Mouse (Mus musculus) R1 (cell line): ENCODE measurements around the gene Asb18.

Source experiments
- DNase-seq: peaks from one replicate; pipeline ENCODE4 v3.0.0-alpha.2; 2018; ENCODE audit warnings: low read depth, low spot score

Gene Asb18

DNA sequence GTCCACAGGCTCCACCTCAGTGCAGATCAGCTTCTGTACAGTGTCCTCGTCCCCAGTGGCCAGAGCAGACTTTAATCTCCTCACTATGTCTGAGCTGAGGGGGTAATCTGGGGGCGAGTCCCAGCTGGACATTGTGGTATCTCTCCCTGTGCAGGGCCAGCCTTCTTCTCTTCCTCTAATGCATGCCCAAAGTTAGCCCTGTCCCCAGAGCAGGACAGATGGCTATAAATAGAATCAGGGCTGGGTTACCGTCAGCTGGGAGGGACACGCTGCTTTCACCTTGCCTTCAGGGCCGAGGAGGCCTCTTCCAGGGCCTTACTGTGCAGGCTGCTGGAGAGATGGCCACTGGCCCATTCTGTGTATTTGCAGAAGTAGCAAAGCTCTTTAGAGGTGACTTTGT lies at the start of gene Asb18:
Gene Asb18, minus strand, starts transcription at position 221 of the 400 bp plus-strand sequence.
- DNase-seq, result no peak

DNA sequence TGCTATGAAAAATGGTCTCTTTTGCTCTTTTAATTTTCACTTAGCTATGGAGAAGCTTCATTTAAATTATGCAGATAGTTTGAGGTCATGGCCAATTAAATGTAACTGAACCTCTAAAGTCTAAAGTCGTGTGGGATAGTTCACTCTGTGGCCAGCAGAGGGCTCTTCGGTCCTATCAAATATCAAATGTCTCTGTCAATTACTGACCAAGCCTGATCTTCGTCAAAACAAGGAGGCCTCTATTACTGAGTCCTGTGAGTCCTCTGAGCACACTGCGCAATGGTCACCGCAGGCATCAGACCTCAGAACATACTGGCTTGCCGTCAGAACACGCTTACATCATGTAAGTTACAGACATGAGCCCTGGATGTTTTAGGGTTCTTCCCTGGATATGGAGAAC lies 46.1 kb upstream of the Asb18 start:
- DNase-seq, result peak; percentile 60

DNA sequence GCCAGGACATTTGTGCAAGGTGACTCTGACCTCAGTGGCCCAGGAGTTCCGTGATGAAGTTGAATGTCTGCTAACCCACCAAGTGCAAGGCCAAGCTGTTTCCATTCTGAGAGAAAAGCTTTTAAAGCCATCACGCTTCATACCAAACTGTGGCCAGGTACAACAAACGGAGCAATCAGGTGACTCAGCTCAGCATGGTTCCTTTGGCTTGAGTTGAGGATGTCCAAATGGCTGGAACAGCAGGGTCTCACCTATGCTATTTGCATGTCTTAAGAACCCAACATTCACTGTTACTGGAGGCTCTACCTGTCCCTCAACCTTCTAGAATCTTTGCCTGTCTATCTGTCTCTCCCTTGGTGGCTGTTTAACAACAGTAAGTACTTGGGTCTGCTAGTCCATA lies 45.6 kb upstream of the Asb18 start:
- DNase-seq, result peak; percentile 79

DNA sequence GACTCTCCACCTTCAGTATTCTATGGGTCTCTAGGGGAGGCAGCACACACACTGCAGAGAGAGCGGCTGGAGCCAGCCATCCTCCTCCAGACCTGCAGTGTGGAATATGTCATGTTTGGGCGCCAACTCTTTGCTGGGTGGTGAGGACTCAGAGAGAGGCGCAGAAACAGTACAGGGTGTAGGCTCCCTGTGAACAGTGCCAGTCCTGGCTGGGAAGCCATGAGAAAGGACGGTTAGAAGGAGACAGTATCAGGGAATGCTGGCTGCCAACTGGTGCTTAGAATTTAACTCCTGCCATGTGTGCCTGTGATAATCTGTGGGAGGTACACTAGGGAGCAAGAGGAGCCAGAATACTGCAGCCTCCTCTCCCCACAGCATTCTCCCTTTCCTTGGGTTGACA lies 40.5 kb upstream of the Asb18 start:
- no peak for DNase-seq

DNA sequence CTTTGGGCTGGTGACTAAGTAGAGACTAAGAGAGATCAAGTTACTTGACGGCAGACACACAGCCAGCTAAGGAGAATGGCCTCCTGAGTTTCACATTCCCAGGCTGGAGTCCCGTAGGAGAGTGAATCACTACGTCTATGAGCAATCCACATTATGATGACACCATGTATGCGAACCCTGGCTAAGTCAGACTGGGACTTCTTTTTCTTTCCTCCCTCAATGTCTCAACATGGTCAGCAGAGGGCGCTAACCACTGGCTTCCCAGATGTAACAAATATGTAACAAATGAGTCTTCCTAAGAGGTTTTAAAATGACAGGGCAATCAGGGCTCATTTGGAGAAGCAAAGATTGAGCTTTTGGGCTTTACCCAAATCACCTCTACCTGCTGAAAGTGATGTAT lies 36.9 kb upstream of the Asb18 start:
- DNase-seq, result peak; percentile 79

DNA sequence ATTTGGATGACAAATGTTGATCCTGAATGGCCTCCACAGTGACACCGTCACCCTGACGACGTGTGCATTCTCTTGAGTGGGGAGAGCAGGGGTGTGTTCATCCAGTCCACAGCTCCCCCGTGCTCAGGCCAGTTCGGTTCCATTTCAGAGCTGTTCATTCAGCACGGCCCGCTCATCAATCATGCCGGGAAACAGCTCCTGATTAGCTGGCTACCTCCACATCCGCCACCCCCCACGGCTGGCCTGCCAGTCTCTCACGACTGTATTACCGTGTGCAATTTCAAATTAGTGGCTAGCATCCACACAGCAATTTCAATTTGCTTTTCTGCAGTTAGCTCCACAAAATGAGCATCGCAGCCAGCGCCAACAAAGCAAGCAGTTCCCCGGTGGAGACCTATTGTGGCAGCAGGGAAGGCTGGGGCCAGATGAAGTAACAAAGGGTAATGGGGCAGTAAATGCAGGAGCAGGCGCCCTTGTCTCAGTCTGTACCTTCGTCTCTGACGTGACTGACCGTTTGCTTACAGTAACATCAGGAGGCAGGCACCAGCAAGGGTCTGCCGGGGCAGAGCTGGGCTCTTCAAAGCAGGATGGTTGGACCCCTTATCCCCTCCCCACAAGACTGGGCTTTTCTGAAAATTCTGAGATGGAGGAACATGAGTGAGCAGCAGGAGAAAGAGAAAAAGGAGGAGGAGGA lies 35.7 kb upstream of the Asb18 start:
- no peak for DNase-seq

DNA sequence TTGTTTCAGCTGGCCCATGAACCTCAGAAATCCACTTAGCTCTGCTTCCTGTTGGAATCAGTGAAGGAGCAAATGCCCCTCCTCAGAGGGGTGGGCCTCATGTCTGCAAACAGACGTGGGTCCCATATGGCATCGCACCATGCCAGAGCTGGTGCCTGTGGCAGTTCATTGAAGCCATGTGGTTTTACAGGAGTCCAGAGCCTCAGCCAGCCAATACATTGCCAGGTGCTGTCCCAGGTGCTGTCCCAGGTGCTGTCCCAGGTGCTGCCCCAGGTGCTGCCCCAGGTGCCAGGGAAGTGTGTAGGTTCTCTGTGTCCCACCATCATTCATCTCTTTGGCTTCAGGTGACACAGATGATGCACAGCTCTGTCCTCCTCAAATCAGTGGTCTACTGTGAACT lies 13.8 kb upstream of the Asb18 start:
- peak; percentile 15 for DNase-seq

DNA sequence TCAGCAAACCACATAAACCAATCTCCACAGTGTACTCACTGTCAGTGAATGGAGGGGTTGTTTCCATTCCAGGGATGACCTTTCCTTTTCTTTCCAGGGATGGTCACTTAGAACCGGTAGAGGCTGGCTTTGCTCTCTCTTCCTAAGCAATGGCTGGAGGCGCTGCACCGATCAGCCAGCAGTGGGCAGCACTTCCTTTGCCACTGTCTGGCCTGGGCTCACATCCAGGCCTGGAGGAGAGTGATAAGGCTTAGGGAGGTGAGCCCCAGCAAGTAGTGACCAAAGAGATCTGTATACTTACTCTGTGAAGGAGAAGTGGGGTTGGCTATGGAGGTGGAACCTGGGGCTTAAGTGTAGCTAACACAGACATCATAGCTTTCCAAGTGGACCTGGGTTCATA lies 12.5 kb upstream of the Asb18 start:
- peak; percentile 39 for DNase-seq

DNA sequence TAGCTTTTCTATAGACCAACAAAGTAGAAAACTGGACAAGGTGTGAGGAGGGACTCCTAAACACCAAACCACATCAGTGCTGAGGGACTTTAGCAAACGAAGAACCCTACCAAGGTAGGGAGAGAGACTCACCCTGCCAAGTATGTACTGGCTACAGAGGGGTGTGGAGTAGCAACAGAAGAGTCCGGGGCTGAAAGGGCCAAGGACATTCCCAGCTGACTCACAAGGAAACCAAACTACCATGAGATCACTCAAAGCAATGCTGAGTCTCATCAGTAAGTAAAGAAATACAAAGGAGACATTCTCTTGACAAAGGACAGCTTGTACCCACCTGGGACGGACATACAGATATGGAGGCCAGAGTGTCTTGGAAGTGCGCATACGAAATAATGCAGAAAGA lies 5.9 kb upstream of the Asb18 start:
- no peak for DNase-seq

DNA sequence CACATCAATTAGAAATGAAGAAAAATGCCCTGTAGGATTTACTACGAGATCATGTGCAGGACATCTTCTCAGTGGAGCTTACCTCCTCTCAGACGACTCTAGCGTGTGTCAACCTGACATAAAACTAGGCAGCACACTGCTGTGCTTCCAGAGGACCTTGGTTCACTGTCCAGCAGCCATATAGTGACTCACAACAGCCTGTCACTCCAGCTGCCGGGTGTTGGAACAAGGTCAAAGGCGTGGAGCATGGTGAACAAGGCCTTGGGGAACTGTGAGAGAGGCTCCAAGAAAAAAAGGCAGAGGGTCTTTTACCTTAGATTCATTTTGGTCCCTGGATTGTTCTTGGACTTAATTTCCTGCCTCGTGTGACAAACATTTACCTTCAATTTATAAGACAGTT lies 3.6 kb upstream of the Asb18 start:
- no peak for DNase-seq

DNA sequence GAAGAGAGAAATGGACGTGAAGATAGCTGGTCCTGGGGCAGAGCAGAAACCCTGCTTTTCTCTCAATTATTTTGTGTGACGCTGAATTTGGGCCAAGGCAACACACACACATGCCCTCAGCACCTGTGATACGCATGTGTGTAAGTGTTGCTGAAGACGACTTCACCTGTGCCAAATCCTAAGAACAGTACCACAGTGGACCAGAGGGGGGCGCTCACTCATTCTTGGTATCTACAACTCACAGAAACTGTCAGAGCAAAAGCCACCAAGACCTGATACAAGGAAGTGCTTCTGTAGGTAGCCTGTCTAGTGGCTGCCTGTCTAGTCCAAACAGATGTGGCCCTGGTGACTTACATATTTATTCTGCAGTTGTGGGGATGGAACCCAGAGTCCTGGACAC lies 1.2 kb downstream of the Asb18 start:
- peak; percentile 84 for DNase-seq

DNA sequence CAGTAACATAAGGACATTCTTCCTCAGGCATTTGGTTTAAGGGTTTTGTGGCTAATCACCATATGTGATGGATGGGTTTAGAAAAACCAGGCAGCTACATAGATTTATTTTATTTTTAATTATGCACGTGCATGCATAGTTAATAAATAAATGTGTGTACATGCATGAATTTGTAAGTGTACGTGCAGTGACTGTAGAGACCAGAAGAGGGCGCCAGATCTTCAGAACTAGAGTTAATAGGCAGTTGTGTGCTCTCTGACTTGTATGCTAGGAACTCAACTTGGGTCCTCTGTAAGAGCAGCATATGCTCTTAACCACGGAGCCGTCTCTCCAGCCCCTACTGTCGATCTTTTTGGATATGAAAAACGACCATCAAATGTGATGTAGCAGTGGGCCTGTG lies 1.6 kb downstream of the Asb18 start:
- peak; percentile 78 for DNase-seq

DNA sequence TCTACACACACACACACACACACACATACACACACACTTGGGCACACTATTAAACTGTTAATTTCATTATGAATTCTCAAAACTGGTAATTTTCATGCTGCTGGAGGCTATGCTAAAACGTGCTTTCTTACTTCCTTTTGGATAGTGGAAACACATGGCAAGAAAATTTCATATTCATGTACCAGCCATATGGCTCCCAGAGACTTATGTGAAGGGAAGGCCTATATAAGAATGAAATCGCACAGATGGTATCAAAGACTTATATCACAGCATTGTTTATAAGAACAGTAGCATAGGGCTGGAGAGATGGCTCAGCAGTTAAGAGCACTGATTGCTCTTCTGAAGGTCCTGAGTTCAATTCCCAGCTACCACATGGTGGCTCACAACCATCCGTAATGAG lies 2.3 kb downstream of the Asb18 start:
- DNase-seq, result no peak

DNA sequence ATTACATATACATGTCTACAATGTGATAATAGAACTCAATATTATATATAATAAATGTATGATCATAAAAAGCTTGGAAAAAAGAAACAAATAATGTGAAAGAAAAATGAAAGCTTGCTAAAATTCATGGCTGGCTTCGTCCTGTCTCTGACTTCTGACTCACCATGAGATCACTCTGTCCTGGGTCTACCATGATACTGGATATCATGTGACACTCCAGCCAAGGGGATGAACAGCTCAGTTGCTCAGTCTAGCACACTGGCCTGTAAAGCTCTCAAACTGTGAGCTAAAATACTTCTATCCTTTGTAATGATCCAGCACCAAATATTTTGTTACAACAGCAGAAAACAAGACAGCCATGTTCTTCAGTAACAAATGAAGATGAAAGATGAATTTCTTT lies 4.4 kb downstream of the Asb18 start:
- DNase-seq, result no peak

DNA sequence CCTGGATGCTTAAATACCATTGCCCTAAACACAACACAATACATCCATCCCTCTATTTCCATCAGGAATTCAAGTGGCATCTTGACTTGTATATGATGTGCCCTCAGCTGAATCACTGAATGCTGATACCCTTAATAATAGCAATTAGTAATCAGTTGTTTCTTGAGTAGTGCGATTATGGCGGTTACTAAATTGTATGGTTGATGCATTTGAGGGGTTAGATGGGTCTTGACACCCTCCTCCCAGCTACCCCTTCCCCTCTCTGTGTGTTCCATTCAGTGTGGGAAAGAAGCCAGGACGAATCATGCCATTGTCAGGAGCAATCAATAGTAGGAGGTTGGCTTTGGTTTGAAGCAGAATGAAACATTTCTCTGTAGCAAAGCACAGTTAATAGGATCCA lies 5.3 kb downstream of the Asb18 start:
- no peak for DNase-seq

DNA sequence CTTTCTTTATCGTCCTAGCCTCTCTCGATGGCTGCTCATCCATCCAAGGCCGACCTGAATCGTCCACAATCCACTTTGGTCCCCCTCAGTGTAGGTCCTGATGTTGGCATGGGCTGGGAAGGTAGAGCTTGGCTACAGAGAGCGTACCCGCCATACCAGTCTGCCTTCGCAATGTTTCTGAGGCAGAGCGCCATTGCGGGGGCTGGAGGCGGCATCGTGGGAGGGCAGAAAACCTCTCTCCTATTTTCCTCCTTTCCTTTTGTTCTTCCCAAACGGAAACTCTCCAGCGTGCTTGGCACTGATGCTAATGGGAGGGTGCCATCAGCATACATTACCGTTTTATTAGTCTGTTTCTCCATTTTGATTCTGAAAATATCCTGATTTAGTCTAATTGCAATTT lies 7.8 kb downstream of the Asb18 start:
- DNase-seq, result no peak

DNA sequence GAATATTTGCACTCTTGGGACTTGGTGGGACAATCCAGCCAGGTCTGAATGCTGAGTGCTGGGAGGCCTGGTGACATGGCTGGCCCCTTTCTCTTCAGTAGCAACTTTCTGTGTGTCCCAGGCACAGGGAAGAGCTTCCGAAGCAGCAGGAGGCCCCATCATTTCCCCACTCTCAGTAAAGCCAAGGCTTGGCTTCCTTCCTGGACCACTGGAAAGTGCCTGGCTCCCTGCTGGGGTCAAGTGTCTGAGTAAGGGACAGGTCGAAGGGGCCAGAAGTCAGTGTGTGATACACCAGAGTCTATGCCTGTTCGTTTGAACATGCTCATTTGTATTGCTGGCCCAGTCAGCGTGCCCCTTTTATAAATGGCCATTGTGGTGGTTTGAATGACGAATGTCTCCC lies 13.5 kb downstream of the Asb18 start:
- DNase-seq, result no peak

DNA sequence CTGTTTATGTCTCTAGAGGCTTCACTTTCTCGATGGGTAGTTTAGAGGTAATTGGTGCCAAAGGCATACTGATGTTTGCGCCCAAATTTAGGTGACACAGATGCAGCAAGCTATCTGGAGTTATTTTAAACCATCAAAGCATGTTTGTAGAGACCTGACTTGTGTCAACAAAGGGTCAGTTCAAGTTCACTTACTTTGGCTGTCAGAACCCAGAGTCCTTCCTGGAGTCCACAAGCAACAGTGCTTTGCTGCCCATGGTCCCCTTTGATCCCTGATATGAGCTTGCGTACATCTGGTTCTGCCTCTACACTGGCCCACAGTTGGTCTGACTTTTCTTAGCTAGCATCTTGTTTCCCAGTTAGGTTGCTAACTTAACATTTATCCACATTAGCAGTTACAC lies 14.6 kb downstream of the Asb18 start:
- no peak for DNase-seq

DNA sequence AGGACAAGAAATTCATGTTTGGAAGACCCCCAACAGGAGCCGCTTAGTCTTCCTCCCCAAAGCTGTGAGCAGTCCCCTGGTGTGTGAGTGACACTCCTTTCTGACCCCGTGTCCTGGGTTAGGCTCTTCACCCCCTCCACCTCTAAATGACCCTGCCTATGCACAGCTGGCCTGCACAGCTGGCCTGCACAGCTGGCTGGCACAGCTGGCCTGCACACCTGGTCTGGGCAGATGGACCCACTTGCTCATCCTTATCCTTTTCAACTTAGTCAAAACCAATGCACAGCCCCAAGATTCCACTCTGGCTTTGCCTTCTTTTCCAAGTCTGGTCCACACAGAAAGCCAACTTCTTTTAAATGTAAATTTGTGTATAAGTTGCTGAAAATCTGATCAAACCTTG lies 15.8 kb downstream of the Asb18 start:
- DNase-seq, result no peak

DNA sequence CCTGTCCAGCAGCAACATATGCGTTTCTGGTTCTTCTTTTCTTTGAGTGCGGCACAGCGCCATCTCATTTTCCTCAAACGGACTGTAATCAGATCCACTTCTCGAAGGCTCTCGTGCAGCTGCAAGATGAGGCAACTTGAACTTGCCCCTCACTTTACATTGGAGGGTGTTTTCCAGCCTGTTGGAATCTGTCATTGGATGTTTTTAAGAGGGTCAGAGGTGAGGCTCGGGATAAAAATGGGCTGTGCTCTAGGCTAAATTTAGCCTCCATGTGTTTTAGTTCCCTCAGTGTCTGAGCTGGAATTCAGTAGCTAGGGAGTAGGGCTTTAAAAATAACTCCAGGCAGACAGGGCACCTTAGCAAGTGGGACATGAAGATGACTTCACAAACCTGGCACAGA lies 16.4 kb downstream of the Asb18 start:
- no peak for DNase-seq

DNA sequence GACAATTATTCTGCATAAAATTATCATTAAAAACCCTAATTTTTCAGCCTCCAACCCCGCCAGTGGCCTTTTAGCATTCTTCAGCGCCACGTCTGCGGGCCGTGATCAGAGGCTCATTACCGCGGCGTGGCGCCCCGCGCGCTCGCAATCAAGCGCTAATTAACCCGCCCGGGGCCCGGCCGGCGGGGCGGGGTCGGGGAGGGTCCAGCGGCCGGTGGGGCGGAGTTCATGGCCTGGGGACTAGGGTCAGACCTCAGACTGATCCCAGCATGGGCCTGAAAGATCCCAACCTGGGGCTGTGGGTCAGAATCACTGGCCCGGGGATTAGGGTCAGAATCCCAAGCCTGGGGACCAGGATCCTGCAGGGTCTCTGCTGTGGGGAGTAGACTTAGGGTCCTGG lies 22.2 kb downstream of the Asb18 start:
- no peak for DNase-seq

DNA sequence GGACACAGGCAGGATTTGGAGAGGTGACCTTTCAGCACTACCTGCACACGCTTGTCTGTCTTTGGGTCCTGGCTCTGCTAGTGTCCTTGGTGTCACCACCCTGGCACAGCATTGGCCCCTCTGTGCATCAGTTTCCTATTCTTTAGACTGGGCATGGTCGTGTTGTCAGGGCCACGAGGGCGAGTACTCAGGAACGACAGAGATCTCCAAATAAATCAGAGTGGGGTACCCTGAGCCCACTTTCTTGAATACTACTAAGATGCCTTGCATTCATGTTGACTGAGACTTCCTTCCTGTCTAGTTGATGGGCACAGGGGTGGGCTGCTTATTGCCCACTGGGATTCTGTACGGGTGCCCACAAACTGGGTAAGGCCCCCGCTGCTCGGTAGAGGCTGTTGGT lies 37.2 kb downstream of the Asb18 start:
- no peak for DNase-seq

DNA sequence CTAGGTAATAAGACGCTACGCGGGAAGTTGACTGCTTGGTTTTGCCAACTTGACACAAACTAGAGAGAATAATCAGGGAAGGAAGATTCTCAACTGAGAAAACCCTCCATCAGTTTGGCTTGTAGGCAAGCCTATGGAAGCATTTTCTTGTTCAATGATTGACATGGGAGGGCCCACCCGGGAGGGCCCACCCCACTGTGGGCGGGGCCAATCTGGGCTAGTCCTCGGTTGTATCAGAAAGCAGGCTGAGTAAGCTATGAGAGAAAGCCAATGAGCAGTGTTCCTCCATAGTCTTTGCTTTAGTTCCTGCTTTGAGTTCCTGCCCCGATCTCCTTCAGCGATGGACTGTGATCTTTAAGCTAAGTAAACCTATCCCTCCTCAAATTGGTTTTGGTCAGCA lies 38.1 kb downstream of the Asb18 start:
- DNase-seq, result peak; percentile 61

DNA sequence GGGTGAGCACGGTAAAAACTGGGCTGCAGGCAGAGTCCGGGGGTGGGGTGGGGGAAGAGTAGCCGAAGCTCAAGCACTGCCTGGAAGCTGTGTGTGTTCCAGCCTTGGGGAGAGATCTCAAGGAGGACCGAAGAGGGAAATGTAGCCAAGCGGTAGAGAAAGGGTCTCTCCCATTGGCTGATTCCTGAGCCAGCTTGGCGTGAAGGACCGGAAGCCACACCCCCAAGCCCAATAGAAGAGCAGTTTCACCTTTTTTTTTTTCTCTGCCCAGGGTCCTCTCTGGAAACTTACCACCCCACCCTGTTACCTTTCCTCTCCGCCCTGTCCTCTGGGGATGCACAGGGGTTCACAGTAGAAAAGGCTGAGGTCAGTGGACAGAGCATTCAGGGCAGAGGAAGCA lies 39.9 kb downstream of the Asb18 start:
- peak; percentile 62 for DNase-seq
